Comparison of ENCODE assay signal across 25 mouse cellular contexts in the genomic region with DNA sequence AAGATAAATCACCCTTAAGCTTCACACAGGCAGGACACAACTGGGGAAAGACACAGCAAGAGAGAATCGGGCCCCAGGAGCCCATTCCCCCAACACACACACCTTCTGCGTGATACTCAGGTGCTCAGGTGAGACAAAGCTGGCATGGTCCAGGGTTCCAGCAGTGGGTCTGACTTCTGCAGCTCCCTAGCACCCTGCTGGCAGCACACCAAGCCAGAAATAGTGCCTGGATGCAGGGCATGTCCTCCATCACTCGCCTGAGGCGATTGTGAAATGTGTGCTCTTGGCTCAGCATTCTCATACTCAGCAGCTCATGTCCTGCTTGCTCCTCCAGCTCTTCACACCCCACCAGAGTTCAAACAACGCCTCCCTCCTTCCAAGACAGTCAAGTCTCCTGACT. TPM values are rescaled to one million over a fixed set of nuclear protein-coding genes. Genes with fewer than 3 reads are reported as not detected.
DNase-seq lines count a peak whose midpoint lies in the region; ATAC-seq and TF ChIP-seq lines count a peak whose summit lies in the region.
"Had no signal": no experiment of that assay in that cellular context is flagged by ENCODE, and none has a peak within 500 bp of the region (broad histone marks: within the 10 kb centered on the region; RNA-seq: fewer than 3 reads in every experiment).

No protein-coding gene starts in this region.

- no peak for TF ChIP-seq CTCF in cerebellum, adult 2 months (IDR thresholded peaks at IDR 0.05; ENCODE audit: borderline replicate concordance, insufficient read depth, low read depth, low read length)

- intact Hi-C loops in heart, postnatal 25 days (cut with DNase I): no loop called here

- peaks cover 24% of the 10 kb centered on the region for H3K4me1 ChIP-seq in cerebellum, adult 2 months (ENCODE audit: control insufficient read depth, insufficient read depth, low read length)
- H3K4me1 ChIP-seq: intestine, embryonic 15.5 days had no signal

- no peak for TF ChIP-seq POLR2A in cerebellum, adult 2 months (IDR thresholded peaks at IDR 0.05; ENCODE audit: borderline replicate concordance, insufficient read depth, low read length)

- no peak overlapping the region for H3K4me3 ChIP-seq in cerebellum, adult 2 months (replicated peaks; ENCODE audit: insufficient read depth, low read depth, low read length)
- H3K4me3 ChIP-seq: forebrain, embryonic 10.5 days; forebrain, embryonic 13.5 days; hindbrain, embryonic 10.5 days; hindbrain, embryonic 13.5 days; intestine, embryonic 15.5 days had no signal

- peak; percentile 70 to 81 for DNase-seq in cerebellum, adult 2 months
- peak; percentile 67 for DNase-seq in brain, adult 2 months (ENCODE audit: low read depth, low spot score)
- DNase-seq in cerebellum, adult 9-10 months: peak; percentile 71
- peak; percentile 72 to 80 for DNase-seq in cerebellum, postnatal 25 days
- DNase-seq in urinary bladder, postnatal 10 days (ENCODE audit: low spot score): no peak
- DNase-seq in heart, postnatal 25 days (ENCODE audit: low spot score): no peak
- DNase-seq in kidney, postnatal 36 days: no peak
- DNase-seq: adrenal gland, adult 8-10 months; adrenal gland, postnatal 25 days; gastrocnemius, postnatal 10 days; gastrocnemius, postnatal 36 days; heart, adult 11 months; heart, postnatal 36 days; kidney, adult 2 months had no signal

- ATAC-seq in cerebellum, adult (ENCODE audit: insufficient number of reproducible peaks, low FRiP score, low TSS enrichment): no peak
- ATAC-seq: activated CD4-positive, CD25-positive, alpha-beta regulatory T cell, adult 4 months; CD4-positive, CD25-positive, alpha-beta regulatory T cell, adult 4 months; forebrain, embryonic 13.5 days; forebrain, embryonic 16.5 days; hindbrain, embryonic 16.5 days; intestine, embryonic 15.5 days had no signal

- no peak overlapping the region for H3K27ac ChIP-seq in cerebellum, adult 2 months (ENCODE audit: insufficient read depth, low read length)
- H3K27ac ChIP-seq: forebrain, embryonic 10.5 days; forebrain, embryonic 13.5 days; hindbrain, embryonic 10.5 days; hindbrain, embryonic 13.5 days; intestine, embryonic 15.5 days had no signal

- H3K27me3 ChIP-seq in cerebellum, adult 2 months (ENCODE audit: control insufficient read depth, insufficient read depth, low read length): no peaks in the 10 kb centered on the region
- H3K27me3 ChIP-seq: forebrain, embryonic 13.5 days; hindbrain, embryonic 13.5 days; intestine, embryonic 15.5 days had no signal

- 20% methylated on average over 5 of the region's 5 CpGs for WGBS in cerebellum, adult 2 months

RNA-seq across cellular contexts. Expression of gene Srrm4, which starts 14.5 kb away (rescaled TPM):
- polyA plus RNA-seq in cerebellum, adult 2 months (2012; rRNA removed): 29.6 and 30.0 TPM in 2 replicates
- 1 to 10 TPM; 8.0 to 9.6 TPM for total RNA-seq in heart, postnatal 25 days (2021)
- total RNA-seq: MEL had no signal
- polyA plus RNA-seq: activated CD4-positive, CD25-positive, alpha-beta regulatory T cell, adult 4 months had no signal

Comparison
In these comparisons a context has a peak if more than half of its experiments do, and no peak if none do; other contexts are left out.
1. DNase-seq: peak in cerebellum, adult 2 months (2 of 2), brain, adult 2 months (single experiment), cerebellum, adult 9-10 months (single experiment) and cerebellum, postnatal 25 days (2 of 2); none in urinary bladder, postnatal 10 days (single experiment), heart, postnatal 25 days (single experiment) and kidney, postnatal 36 days (0 of 2).